8 mouse cellular contexts compared by ENCODE assay signal in the genomic region with DNA sequence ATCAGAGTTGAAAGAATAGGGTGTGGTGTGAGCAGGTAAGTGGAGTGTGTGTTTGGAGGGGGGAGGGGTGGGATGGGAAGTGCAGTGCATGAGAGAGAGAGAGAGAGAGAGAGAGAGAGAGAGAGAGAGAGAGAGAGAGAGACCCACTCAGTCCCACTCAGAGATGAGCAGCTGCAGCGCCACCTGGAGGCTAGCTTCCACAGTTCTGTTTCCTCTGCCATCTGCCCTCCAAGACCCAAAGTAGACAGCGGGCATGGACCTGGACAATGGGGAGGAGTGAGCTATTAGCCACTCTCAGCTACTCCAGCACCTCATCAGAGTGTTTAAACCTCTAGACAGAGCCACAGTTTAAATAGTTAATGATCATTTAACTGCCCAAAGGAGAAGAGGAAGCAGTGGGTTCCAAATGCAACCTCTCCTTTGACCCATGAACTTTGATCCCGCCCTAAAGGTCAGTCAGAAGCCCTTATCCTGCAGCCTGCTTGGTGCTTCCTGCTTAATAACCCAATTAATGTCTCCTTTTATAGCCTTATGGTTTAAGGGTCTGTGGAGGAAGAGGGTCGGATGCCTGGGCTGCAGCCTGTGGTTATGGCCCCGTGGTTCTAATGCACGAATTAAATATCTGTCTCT.
DNase-seq lines count a peak whose midpoint lies in the region; ATAC-seq and TF ChIP-seq lines count a peak whose summit lies in the region.

No protein-coding gene starts in this region.

- TF ChIP-seq RAD21 in CH12.LX (IDR thresholded peaks at IDR 0.05; ENCODE audit: low read depth, low read length), result peak; percentile 16

- H3K9ac ChIP-seq in forebrain, embryonic 14.5 days (ENCODE audit: low read length), result no peak overlapping the region
- H3K9ac ChIP-seq in forebrain, embryonic 13.5 days, result no peak overlapping the region
- H3K9ac ChIP-seq in CH12.LX (ENCODE audit: insufficient read depth, low read depth), result no peak overlapping the region
- H3K9ac ChIP-seq in lung, embryonic 15.5 days, result no peak overlapping the region

- in situ Hi-C loops in CH12.LX (cut with MboI; ENCODE audit: low pct_ligation_motif_present, low pct_unique_long_range_greater_than_20kb, low sequenced_read_pairs), result no loop called here

- 0 out of 2 replicates have a peak, but pooled peaks cover 2% of the 10 kb centered on the region for H3K4me1 ChIP-seq in forebrain, embryonic 14.5 days (ENCODE audit: control insufficient read depth, insufficient read depth, low read length)
- no peaks in the 10 kb centered on the region; the same call in 1 of the 2 replicates for H3K4me1 ChIP-seq in forebrain, embryonic 13.5 days
- H3K4me1 ChIP-seq in CH12.LX (ENCODE audit: control insufficient read depth in 1 of 2, insufficient read depth in 2 of 2), result no peaks in the 10 kb centered on the region
- peaks cover 17% of the 10 kb centered on the region for H3K4me1 ChIP-seq in embryonic facial prominence, embryonic 10.5 days
- H3K4me1 ChIP-seq in lung, embryonic 15.5 days, result no peaks in the 10 kb centered on the region

- peaks cover 75% of the 10 kb centered on the region for H3K27me3 ChIP-seq in forebrain, embryonic 14.5 days (replicated peaks; ENCODE audit: control insufficient read depth, insufficient read depth, low read length)
- peaks cover 91% of the 10 kb centered on the region for H3K27me3 ChIP-seq in forebrain, embryonic 13.5 days
- H3K27me3 ChIP-seq in CH12.LX (replicated peaks), result peaks cover 85% of the 10 kb centered on the region
- peaks cover 44% of the 10 kb centered on the region for H3K27me3 ChIP-seq in embryonic facial prominence, embryonic 10.5 days (replicated peaks; ENCODE audit: low read depth, poor library complexity, severe bottlenecking)
- H3K27me3 ChIP-seq in lung, embryonic 15.5 days, result no peaks in the 10 kb centered on the region

- no peak overlapping the region for H3K4me3 ChIP-seq in forebrain, embryonic 14.5 days (ENCODE audit: low read depth, low read length)
- H3K4me3 ChIP-seq in forebrain, embryonic 13.5 days, result no peak overlapping the region
- no peak overlapping the region for H3K4me3 ChIP-seq in CH12.LX (replicated peaks in 1 of 3; ENCODE audit: low read depth in 2 of 3, low read length in 2 of 3, poor library complexity in 1 of 3)
- no peak overlapping the region for H3K4me3 ChIP-seq in embryonic facial prominence, embryonic 10.5 days
- no peak overlapping the region for H3K4me3 ChIP-seq in lung, embryonic 15.5 days

- H3K9me3 ChIP-seq in forebrain, embryonic 14.5 days (replicated peaks; ENCODE audit: control insufficient read depth, low read length), result no peaks in the 10 kb centered on the region
- no peaks in the 10 kb centered on the region for H3K9me3 ChIP-seq in forebrain, embryonic 13.5 days (replicated peaks)
- no peaks in the 10 kb centered on the region for H3K9me3 ChIP-seq in CH12.LX (replicated peaks; ENCODE audit: low read length)
- no peaks in the 10 kb centered on the region for H3K9me3 ChIP-seq in embryonic facial prominence, embryonic 10.5 days
- no peaks in the 10 kb centered on the region for H3K9me3 ChIP-seq in lung, embryonic 15.5 days

- ATAC-seq in forebrain, embryonic 14.5 days, result no peak
- ATAC-seq in forebrain, embryonic 13.5 days, result no peak
- ATAC-seq in lung, embryonic 15.5 days (ENCODE audit: borderline replicate concordance, extremely low read depth, low FRiP score, low TSS enrichment), result peak; percentile 49; the same call in 1 of the 2 replicates

- H3K27ac ChIP-seq in forebrain, embryonic 14.5 days (ENCODE audit: low read depth, low read length), result no peak overlapping the region
- H3K27ac ChIP-seq in forebrain, embryonic 13.5 days, result no peak overlapping the region
- no peak overlapping the region for H3K27ac ChIP-seq in CH12.LX (ENCODE audit: insufficient read depth, low read depth)
- H3K27ac ChIP-seq in embryonic facial prominence, embryonic 10.5 days (replicated peaks), result no peak overlapping the region
- H3K27ac ChIP-seq in lung, embryonic 15.5 days, result no peak overlapping the region

- H3K4me2 ChIP-seq in forebrain, embryonic 14.5 days (ENCODE audit: low read length), result no peak overlapping the region
- no peak overlapping the region for H3K4me2 ChIP-seq in forebrain, embryonic 13.5 days
- no peak overlapping the region for H3K4me2 ChIP-seq in CH12.LX (ENCODE audit: insufficient read depth, low read depth, poor library complexity, severe bottlenecking)
- no peak overlapping the region for H3K4me2 ChIP-seq in lung, embryonic 15.5 days

- peak; percentile 33 for DNase-seq in forebrain, embryonic 14.5 days (ENCODE audit: low spot score)
- DNase-seq in CH12.LX (ENCODE audit: extremely low read depth), result peak; percentile 4
- peak; percentile 58 for DNase-seq in embryonic facial prominence, embryonic 10.5 days (ENCODE audit: low spot score)
- DNase-seq in spleen, postnatal 14 days (ENCODE audit: low spot score in 2 of 2), result no peak
- DNase-seq in right cerebral cortex, adult 18-20 months, result no peak
- DNase-seq in urinary bladder, postnatal 36 days (ENCODE audit: low spot score in 2 of 2), result no peak

- no peaks in the 10 kb centered on the region for H3K36me3 ChIP-seq in forebrain, embryonic 14.5 days (ENCODE audit: control insufficient read depth, insufficient read depth, low read length)
- no peaks in the 10 kb centered on the region for H3K36me3 ChIP-seq in forebrain, embryonic 13.5 days (ENCODE audit: poor library complexity, severe bottlenecking)
- H3K36me3 ChIP-seq in CH12.LX (replicated peaks in 1 of 2; ENCODE audit: control insufficient read depth in 1 of 2, insufficient read depth in 1 of 2, low read length in 1 of 2), result no peaks in the 10 kb centered on the region
- no peaks in the 10 kb centered on the region for H3K36me3 ChIP-seq in embryonic facial prominence, embryonic 10.5 days (replicated peaks)
- no peaks in the 10 kb centered on the region for H3K36me3 ChIP-seq in lung, embryonic 15.5 days

- TF ChIP-seq POLR2A in CH12.LX (IDR thresholded peaks at IDR 0.05; ENCODE audit: low read depth, low read length), result no peak

- WGBS in forebrain, embryonic 14.5 days, result 65% methylated on average over 6 of the region's 6 CpGs
- WGBS in forebrain, embryonic 13.5 days, result 61% methylated on average over 6 of the region's 6 CpGs
- 45% methylated on average over 6 of the region's 6 CpGs for WGBS in embryonic facial prominence, embryonic 10.5 days
- WGBS in lung, embryonic 15.5 days, result 57% methylated on average over 6 of the region's 6 CpGs

- dilution Hi-C loops in CH12.LX (cut with MboI; ENCODE audit: extremely low pct_ligation_motif_present, extremely low pct_unique_long_range_greater_than_20kb, low sequenced_read_pairs), result no loop called here

- no peaks in the 10 kb centered on the region for H3K79me2 ChIP-seq in CH12.LX (replicated peaks; ENCODE audit: control insufficient read depth, extremely low read depth, insufficient read depth, poor library complexity, severe bottlenecking)

- TF ChIP-seq CTCF in CH12.LX (conservative IDR thresholded peaks at IDR 0.05 in 1 of 2, IDR thresholded peaks at IDR 0.05 in 1 of 2; ENCODE audit: low read depth in 2 of 2, low read length in 2 of 2), result peak; percentile 13 to 60; a peak in 2 of 4 replicates

- no peak for TF ChIP-seq EP300 in CH12.LX (IDR thresholded peaks at IDR 0.05; ENCODE audit: low read length)

TF ChIP-seq in CH12.LX, 34 proteins besides CTCF, POLR2A, EP300 and RAD21:
- TF ChIP-seq SMC3 (IDR thresholded peaks at IDR 0.05; ENCODE audit: low read depth, low read length) (peak; percentile 50), JUND (conservative IDR thresholded peaks at IDR 0.05; ENCODE audit: low read depth, low read length) (no peak)

Comparison
In these comparisons a context has a peak if more than half of its experiments do, and no peak if none do; other contexts are left out.
1. DNase-seq: peak in forebrain, embryonic 14.5 days (single experiment), CH12.LX (single experiment) and embryonic facial prominence, embryonic 10.5 days (single experiment); none in spleen, postnatal 14 days (0 of 2), right cerebral cortex, adult 18-20 months (single experiment) and urinary bladder, postnatal 36 days (0 of 2).